Mouse (Mus musculus) lung, postnatal 0 days (tissue): ENCODE results near the gene Fads6.

Experiments
- CTCF ChIP-seq: IDR thresholded peaks from 2 replicates; pipeline ENCODE4 v1.5.1; 2016; ENCODE audit warnings: antibody characterized with exemption, mild to moderate bottlenecking
- EP300 ChIP-seq: IDR thresholded peaks from 2 replicates; pipeline ENCODE4 v1.6.1; 2016; ENCODE audit warnings: antibody characterized with exemption, mild to moderate bottlenecking, control low read depth

DNA sequence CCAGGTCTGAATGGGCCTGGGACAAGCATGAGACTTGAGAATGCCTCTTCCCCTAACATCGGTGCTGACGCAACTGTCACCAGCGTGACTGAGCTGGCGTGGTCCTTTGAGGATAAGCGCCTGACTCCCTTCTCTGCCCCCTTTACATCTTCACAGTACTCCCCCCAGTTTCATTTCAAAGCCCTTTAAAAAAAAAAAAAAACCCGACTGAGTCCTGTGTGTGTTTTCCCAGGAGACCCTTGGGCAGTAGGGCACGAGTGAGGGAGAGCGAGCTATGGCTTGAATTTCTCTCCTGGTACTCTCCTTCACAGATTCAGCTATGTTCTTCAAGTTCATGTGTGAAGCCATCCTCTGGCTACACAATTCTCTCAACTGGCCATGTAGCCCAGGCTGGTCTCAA, 697 bp upstream of the Fads6 start:
- TF ChIP-seq EP300 (no peak), CTCF (no peak)
